ENCODE assay signal across 16 mouse cellular contexts in the genomic region with DNA sequence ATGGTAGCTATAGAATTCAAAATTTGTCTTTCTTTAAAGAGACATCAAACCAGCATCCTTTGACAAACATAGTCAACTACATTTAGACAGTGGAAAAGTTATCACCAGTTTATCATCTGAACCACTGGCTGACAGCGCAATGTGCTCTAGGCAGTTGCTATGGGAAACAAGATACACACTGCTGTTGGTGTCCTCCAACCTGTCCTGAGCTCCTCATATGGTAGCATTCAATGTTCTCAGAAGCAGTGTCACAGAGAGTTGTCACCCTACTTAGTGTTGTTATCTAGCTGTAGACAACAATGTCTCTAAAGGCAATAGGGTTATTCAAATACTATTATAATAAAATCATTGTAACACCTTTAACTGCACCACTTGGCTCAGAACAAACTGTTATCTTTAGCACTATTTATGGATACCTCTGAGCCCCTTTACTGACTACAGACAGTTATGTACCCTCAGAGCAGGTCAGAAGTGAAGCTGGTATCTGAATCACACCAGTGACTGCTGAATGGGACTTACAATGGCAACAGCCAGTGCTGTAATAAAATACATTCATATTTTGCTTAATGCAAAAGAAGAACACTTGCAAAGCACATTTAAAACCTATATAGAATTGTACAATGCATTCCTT.
"Had no signal": no experiment of that assay in that cellular context is flagged by ENCODE, and none has a peak within 500 bp of the region (broad histone marks: within the 10 kb centered on the region; RNA-seq: fewer than 3 reads in every experiment).

No protein-coding gene starts in this region.

- H3K36me3 ChIP-seq: lung, embryonic 15.5 days; midbrain, embryonic 13.5 days; midbrain, embryonic 15.5 days; neural tube, embryonic 12.5 days; stomach, embryonic 15.5 days had no signal

- H3K4me1 ChIP-seq: lung, embryonic 15.5 days; megakaryocyte, embryonic 14.5 days; midbrain, embryonic 13.5 days; midbrain, embryonic 15.5 days; neural tube, embryonic 12.5 days; stomach, embryonic 15.5 days had no signal

- H3K4me2 ChIP-seq: lung, embryonic 15.5 days; midbrain, embryonic 11.5 days; midbrain, embryonic 13.5 days; midbrain, embryonic 15.5 days; neural tube, embryonic 12.5 days; stomach, embryonic 15.5 days had no signal

- H3K9me3 ChIP-seq: lung, embryonic 15.5 days; midbrain, embryonic 13.5 days; midbrain, embryonic 15.5 days; neural tube, embryonic 12.5 days; stomach, embryonic 15.5 days had no signal

- H3K27me3 ChIP-seq: lung, embryonic 15.5 days; megakaryocyte, embryonic 14.5 days; midbrain, embryonic 13.5 days; midbrain, embryonic 15.5 days; neural tube, embryonic 12.5 days; stomach, embryonic 15.5 days had no signal

- H3K27ac ChIP-seq: lung, embryonic 15.5 days; macrophage; midbrain, embryonic 13.5 days; midbrain, embryonic 15.5 days; neural tube, embryonic 12.5 days; stomach, embryonic 15.5 days; stomach, postnatal 0 days had no signal

- H3K9ac ChIP-seq: lung, embryonic 15.5 days; midbrain, embryonic 13.5 days; midbrain, embryonic 15.5 days; neural tube, embryonic 12.5 days; stomach, embryonic 15.5 days had no signal

- DNase-seq: lung, postnatal 14 days; lung, postnatal 36 days; right cerebral cortex, postnatal 14 days; thymus, adult 2 months; thymus, postnatal 25 days; thymus, postnatal 4 days had no signal

- ATAC-seq: lung, postnatal 0 days; midbrain, embryonic 13.5 days; midbrain, embryonic 15.5 days had no signal

- H3K4me3 ChIP-seq: lung, embryonic 15.5 days; megakaryocyte, embryonic 14.5 days; midbrain, embryonic 13.5 days; midbrain, embryonic 15.5 days; neural tube, embryonic 12.5 days; stomach, embryonic 15.5 days had no signal
